Mouse (Mus musculus) midbrain, embryonic 11.5 days (tissue): ENCODE data around the gene Bcas3. TPM values are rescaled to one million over a fixed set of nuclear protein-coding genes. Genes with fewer than 3 reads are reported as not detected.

Source experiments
- ATAC-seq: fragments of 200-750 bp; cut with Nextera tagmentation; 2 replicates; pipeline ENCODE4 v1.8.0; 2017; ENCODE audit warnings: moderate TSS enrichment, moderate library complexity; ENCODE audit not compliant: low FRiP score
- DNase-seq: peaks from one replicate; pipeline ENCODE4 v3.0.0; 2015; ENCODE audit warnings: low spot score; ENCODE audit errors: missing footprints
- H3K27ac ChIP-seq: fragments of 300-500 bp; sonication (generic); 2 replicates; pipeline ENCODE4 v1.5.1; 2014; ENCODE audit warnings: low read depth, low read length
- H3K27me3 ChIP-seq: fragments of 300-500 bp; sonication (generic); 2 replicates; pipeline ENCODE4 v1.6.1; 2014; ENCODE audit warnings: mild to moderate bottlenecking, low read length, moderate library complexity, mixed read lengths; ENCODE audit not compliant: control insufficient read depth, insufficient read depth
- H3K36me3 ChIP-seq: fragments of 300-500 bp; sonication (generic); 2 replicates; pipeline ENCODE4 v1.6.1; 2014; ENCODE audit warnings: mild to moderate bottlenecking, low read length, moderate library complexity, mixed read lengths; ENCODE audit not compliant: control insufficient read depth, insufficient read depth
- H3K4me1 ChIP-seq: fragments of 300-500 bp; sonication (generic); 2 replicates; pipeline ENCODE4 v1.6.1; 2014; ENCODE audit warnings: low read length; ENCODE audit not compliant: control insufficient read depth, insufficient read depth
- H3K4me2 ChIP-seq: fragments of 300-500 bp; sonication (generic); 2 replicates; pipeline ENCODE4 v1.6.1; 2014; ENCODE audit warnings: mild to moderate bottlenecking, moderate library complexity
- H3K4me3 ChIP-seq: fragments of 300-500 bp; sonication (generic); 2 replicates; pipeline ENCODE4 v1.5.1; 2014; ENCODE audit warnings: low read depth, low read length
- H3K9ac ChIP-seq: fragments of 300-500 bp; sonication (generic); 2 replicates; pipeline ENCODE4 v1.6.1; 2014; ENCODE audit warnings: low read length
- H3K9me3 ChIP-seq: fragments of 300-500 bp; sonication (generic); 2 replicates; pipeline ENCODE4 v1.6.1; 2016; ENCODE audit warnings: low read length; ENCODE audit not compliant: control insufficient read depth
- WGBS: fragments of 180-500 bp; shearing (Covaris S2); extraction: QIAGEN DNeasy Blood & Tissue Kit; methylation state at CpG from one replicate; pipeline ENCODE4 v1.1.7; 2014; 5-methylcytosine and 5-hydroxymethylcytosine counted together
- polyA plus RNA-seq: library from polyadenylated mRNA; unstranded; fragments of >200 nt; fragmentation: Nextera tagmentation; extraction: Ambion mirVana; gene quantifications from 2 replicates; pipeline ENCODE4 v1.2.1, GENCODE M21; 2014

Bcas3 gene
- polyA plus RNA-seq, 1 experiment from 2014 or later = 30.2 TPM

GRCm38 (mm10) chr11:85599251-85599650 lies 246.3 kb downstream of the Bcas3 start:
- no peaks in the 10 kb centered on the region for H3K36me3 ChIP-seq
- H3K27me3 ChIP-seq = no peaks in the 10 kb centered on the region
- no peaks in the 10 kb centered on the region for H3K4me1 ChIP-seq
- no peak overlapping the region for H3K4me3 ChIP-seq
- H3K27ac ChIP-seq = no peak overlapping the region
- no peaks in the 10 kb centered on the region for H3K9me3 ChIP-seq
- DNase-seq = no peak
- no peak overlapping the region for H3K9ac ChIP-seq
- H3K4me2 ChIP-seq = no peak overlapping the region
- ATAC-seq = no peak

DNA sequence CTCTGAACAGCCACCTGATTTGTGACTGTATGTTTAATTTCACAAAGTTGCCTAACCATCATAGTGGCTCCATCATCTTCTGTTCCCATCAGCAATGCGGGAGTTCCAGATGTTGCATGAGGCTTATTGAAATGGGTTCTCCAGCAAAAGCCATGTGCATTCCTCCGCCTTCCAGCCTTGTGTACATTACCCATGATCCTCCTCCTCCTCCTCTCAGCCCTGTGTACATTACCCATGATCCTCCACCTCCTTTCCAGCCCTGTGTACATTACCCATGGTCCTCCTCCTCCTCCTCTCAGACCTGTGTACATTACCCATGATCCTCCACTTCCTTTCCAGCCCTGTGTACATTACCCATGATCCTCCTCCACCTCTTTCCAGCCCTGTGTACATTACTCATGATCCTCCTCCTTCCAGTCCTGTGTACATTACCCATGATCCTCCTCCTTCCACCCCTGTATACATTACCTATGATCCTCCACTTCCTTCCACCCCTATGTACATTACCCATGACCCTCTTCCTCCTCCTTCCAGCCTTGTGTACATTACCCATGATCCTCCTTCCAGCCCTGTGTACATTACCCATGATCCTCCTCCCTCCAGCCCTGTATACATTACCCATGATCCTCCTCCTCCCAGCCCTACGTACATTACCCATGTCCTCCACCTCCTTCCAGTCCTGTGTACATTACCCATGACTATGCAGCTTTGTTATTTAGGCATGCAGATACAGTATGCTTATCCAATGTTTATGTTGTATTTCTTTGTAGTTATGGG lies 250.8 kb downstream of the Bcas3 start:
- no peaks in the 10 kb centered on the region for H3K36me3 ChIP-seq
- no peak overlapping the region for H3K4me3 ChIP-seq
- no peak overlapping the region for H3K9ac ChIP-seq
- 95% methylated on average over 3 of the region's 3 CpGs for WGBS
- H3K9me3 ChIP-seq = no peaks in the 10 kb centered on the region
- no peak overlapping the region for H3K4me2 ChIP-seq
- no peaks in the 10 kb centered on the region for H3K4me1 ChIP-seq
- DNase-seq (peak; percentile 51), ATAC-seq (no peak)
- H3K27me3 ChIP-seq = no peaks in the 10 kb centered on the region
- H3K27ac ChIP-seq = no peak overlapping the region

- Histone ChIP-seq H3K4me2 (no peak overlapping the region), H3K4me3 (no peak overlapping the region), H3K27me3 (no peaks in the 10 kb centered on the region), H3K9me3 (no peaks in the 10 kb centered on the region), H3K9ac (no peak overlapping the region), H3K36me3 (no peaks in the 10 kb centered on the region), H3K4me1 (no peaks in the 10 kb centered on the region), H3K27ac (no peak overlapping the region)
- WGBS = 88% methylated on average over 5 of the region's 5 CpGs
- ATAC-seq = no peak
- DNase-seq = peak; percentile 68
Measured at GRCm38 (mm10) chr11:85609303-85609940, 256.5 kb downstream of the Bcas3 start.

DNA sequence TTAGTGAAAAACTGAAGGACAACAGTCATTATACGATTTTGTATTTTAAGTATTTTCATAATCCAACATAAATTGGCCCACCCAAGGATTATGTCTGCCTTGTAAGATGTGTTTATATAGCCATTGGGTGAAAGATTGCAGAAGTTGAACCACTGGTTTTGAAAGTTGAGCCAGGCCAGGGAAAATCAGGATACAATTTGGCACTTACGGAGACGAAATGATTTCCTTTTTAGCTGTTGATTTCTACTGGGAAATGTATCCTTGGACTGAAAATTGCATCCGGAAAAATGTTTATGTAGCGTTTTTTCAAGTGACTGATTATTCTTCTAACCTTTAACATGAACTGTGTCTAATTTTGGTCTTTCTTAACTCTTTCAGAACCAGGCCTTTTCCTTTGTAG lies 260.1 kb downstream of the Bcas3 start:
- Histone ChIP-seq H3K4me1 (no peaks in the 10 kb centered on the region), H3K27ac (no peak overlapping the region), H3K9ac (no peak overlapping the region), H3K4me2 (no peak overlapping the region), H3K36me3 (no peaks in the 10 kb centered on the region), H3K27me3 (no peaks in the 10 kb centered on the region), H3K4me3 (no peak overlapping the region), H3K9me3 (no peaks in the 10 kb centered on the region)
- WGBS = 84% methylated on average over 5 of the region's 5 CpGs
- peak; percentile 45 for DNase-seq
- ATAC-seq = no peak

GRCm38 (mm10) chr11:85613586-85613985 lies 260.6 kb downstream of the Bcas3 start:
- no peaks in the 10 kb centered on the region for H3K27me3 ChIP-seq
- H3K4me1 ChIP-seq = no peaks in the 10 kb centered on the region
- H3K4me3 ChIP-seq = no peak overlapping the region
- no peak overlapping the region for H3K9ac ChIP-seq
- no peak overlapping the region for H3K27ac ChIP-seq
- H3K4me2 ChIP-seq = no peak overlapping the region
- DNase-seq = peak; percentile 8
- H3K9me3 ChIP-seq = no peaks in the 10 kb centered on the region
- no peak for ATAC-seq
- no peaks in the 10 kb centered on the region for H3K36me3 ChIP-seq
- WGBS = 83% methylated on average over 3 of the region's 3 CpGs

DNA sequence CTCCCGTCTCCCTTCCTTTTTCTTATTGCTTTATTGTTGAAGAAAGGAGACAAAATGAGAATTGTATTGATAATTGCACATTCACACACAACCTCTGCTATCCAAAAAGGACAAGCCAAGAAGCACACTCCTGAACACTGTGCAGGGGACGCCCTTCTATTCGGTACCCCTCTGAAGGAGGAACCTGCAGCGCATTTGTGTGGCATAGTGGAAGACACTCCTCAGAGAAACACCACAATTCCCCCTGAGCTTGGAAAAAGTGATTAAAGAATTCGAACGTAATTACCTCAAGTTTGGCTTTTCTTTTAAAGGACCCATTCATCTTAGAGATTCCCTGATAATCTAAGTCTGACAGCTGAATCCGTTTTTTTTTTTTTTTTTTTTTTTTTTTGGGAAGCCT lies 261.5 kb downstream of the Bcas3 start:
- no peaks in the 10 kb centered on the region for H3K4me1 ChIP-seq
- no peak overlapping the region for H3K27ac ChIP-seq
- ATAC-seq = no peak
- 87% methylated on average over 7 of the region's 7 CpGs for WGBS
- H3K9me3 ChIP-seq = no peaks in the 10 kb centered on the region
- H3K9ac ChIP-seq = no peak overlapping the region
- H3K4me3 ChIP-seq = no peak overlapping the region
- H3K4me2 ChIP-seq = no peak overlapping the region
- no peaks in the 10 kb centered on the region for H3K36me3 ChIP-seq
- peak; percentile 54 for DNase-seq
- H3K27me3 ChIP-seq = no peaks in the 10 kb centered on the region

- DNase-seq (peak; percentile 72), ATAC-seq (no peak)
- Histone ChIP-seq H3K4me2 (no peak overlapping the region), H3K27ac (no peak overlapping the region), H3K27me3 (no peaks in the 10 kb centered on the region), H3K9ac (no peak overlapping the region), H3K4me1 (no peaks in the 10 kb centered on the region), H3K36me3 (no peaks in the 10 kb centered on the region), H3K4me3 (no peak overlapping the region), H3K9me3 (no peaks in the 10 kb centered on the region)
- 79% methylated on average over 7 of the region's 7 CpGs for WGBS
Measured at GRCm38 (mm10) chr11:85615421-85615820, 262.5 kb downstream of the Bcas3 start.

GRCm38 (mm10) chr11:85621486-85621885 lies 268.5 kb downstream of the Bcas3 start:
- H3K4me3 ChIP-seq = no peak overlapping the region
- H3K36me3 ChIP-seq = no peaks in the 10 kb centered on the region
- WGBS = 47% methylated on average over 2 of the region's 2 CpGs
- H3K9ac ChIP-seq = no peak overlapping the region
- H3K4me2 ChIP-seq = no peak overlapping the region
- no peaks in the 10 kb centered on the region for H3K9me3 ChIP-seq
- no peak overlapping the region for H3K27ac ChIP-seq
- no peaks in the 10 kb centered on the region for H3K4me1 ChIP-seq
- DNase-seq (peak; percentile 45), ATAC-seq (no peak)
- H3K27me3 ChIP-seq = no peaks in the 10 kb centered on the region

- no peaks in the 10 kb centered on the region for H3K36me3 ChIP-seq
- no peaks in the 10 kb centered on the region for H3K4me1 ChIP-seq
- ATAC-seq (no peak), DNase-seq (no peak)
- no peak overlapping the region for H3K4me3 ChIP-seq
- H3K9ac ChIP-seq = no peak overlapping the region
- no peak overlapping the region for H3K4me2 ChIP-seq
- H3K9me3 ChIP-seq = no peaks in the 10 kb centered on the region
- H3K27ac ChIP-seq = no peak overlapping the region
- WGBS = 93% methylated on average over 8 of the region's 8 CpGs
- H3K27me3 ChIP-seq = no peaks in the 10 kb centered on the region
Measured at GRCm38 (mm10) chr11:85621994-85622393, 269.0 kb downstream of the Bcas3 start.
